Mouse (Mus musculus) megakaryocyte, embryonic 14.5 days (primary cell): ENCODE measurements around the gene Myo1f.

Experiments
- FLI1 ChIP-seq: IDR thresholded peaks from 2 replicates; pipeline ENCODE4 v1.6.1; 2012; ENCODE audit warnings: low read length, inconsistent platforms, mixed read lengths
- GATA1 ChIP-seq: IDR thresholded peaks from 3 replicates; pipeline ENCODE4 v1.6.1; 2012; ENCODE audit warnings: mixed read lengths, low read length, inconsistent platforms, borderline replicate concordance

DNA sequence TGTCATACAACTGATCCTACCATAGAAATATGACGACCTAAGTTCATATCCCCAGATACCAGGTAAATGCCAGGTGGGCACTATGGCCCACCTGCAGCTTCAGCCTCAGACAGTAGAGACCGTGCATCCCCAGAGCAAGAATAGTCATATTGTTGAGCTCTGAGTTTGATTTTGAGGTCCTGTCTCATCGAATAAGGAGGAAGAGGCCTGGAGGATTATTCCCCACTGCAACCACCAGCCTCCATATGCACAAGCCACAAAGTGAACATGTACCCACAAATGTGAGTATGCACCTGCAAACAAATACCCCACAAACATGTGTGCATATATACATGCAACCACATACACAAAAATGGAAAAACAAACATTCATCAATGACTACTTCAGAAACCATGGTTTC lies 71.8 kb downstream of the Myo1f start:
- TF ChIP-seq GATA1 (no peak), FLI1 (no peak)
